Comparison of ENCODE assay signal across 23 mouse cellular contexts in the genomic region with DNA sequence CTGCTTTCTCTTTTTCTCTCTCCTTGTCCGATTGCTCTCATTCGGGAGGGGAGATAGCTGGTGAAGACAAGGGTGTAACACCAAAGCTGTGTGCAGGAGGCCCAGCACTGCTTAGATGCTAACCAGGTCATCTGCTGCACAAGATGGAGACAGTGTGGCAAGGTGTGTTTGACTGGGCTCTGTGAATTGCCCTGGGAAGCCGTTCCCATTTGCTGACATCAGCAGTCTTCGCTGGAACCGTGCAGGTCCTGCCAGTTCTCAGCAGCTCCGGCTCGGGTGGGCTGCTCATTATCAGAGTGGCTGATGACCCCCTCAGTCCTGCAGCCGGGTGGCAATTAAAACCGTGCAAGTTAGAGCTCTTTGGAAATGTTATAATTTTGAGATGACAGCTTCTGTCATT.
"Had no signal": no experiment of that assay in that cellular context is flagged by ENCODE, and none has a peak within 500 bp of the region (broad histone marks: within the 10 kb centered on the region; RNA-seq: fewer than 3 reads in every experiment).

No protein-coding gene starts in this region.

- H3K4me1 ChIP-seq: lung, embryonic 15.5 days; megakaryocyte, embryonic 14.5 days; neural tube, embryonic 13.5 days; neural tube, embryonic 15.5 days had no signal

- H3K36me3 ChIP-seq: lung, embryonic 15.5 days; midbrain, embryonic 10.5 days; midbrain, embryonic 12.5 days; neural tube, embryonic 13.5 days; neural tube, embryonic 15.5 days had no signal

- H3K9me3 ChIP-seq: lung, embryonic 15.5 days; megakaryocyte, embryonic 14.5 days; midbrain, embryonic 10.5 days; midbrain, embryonic 12.5 days; neural tube, embryonic 13.5 days; neural tube, embryonic 15.5 days had no signal

- H3K27me3 ChIP-seq: lung, embryonic 15.5 days; megakaryocyte, embryonic 14.5 days; midbrain, embryonic 12.5 days; neural tube, embryonic 13.5 days; neural tube, embryonic 15.5 days had no signal

- H3K4me2 ChIP-seq: lung, embryonic 15.5 days; midbrain, embryonic 12.5 days; neural tube, embryonic 13.5 days; neural tube, embryonic 15.5 days had no signal

- H3K27ac ChIP-seq: lung, embryonic 15.5 days; macrophage; midbrain, embryonic 10.5 days; midbrain, embryonic 12.5 days; neural tube, embryonic 13.5 days; neural tube, embryonic 15.5 days had no signal

- H3K4me3 ChIP-seq: lung, embryonic 15.5 days; megakaryocyte, embryonic 14.5 days; midbrain, embryonic 10.5 days; midbrain, embryonic 12.5 days; myocyte; neural tube, embryonic 13.5 days; neural tube, embryonic 15.5 days had no signal

- DNase-seq: liver, postnatal 0 days; lung, adult 2 months; lung, postnatal 14 days; lung, postnatal 36 days; midbrain, embryonic 14.5 days; retina, postnatal 1 day; right cerebral cortex, adult 18-20 months; right cerebral cortex, postnatal 25 days; right cerebral cortex, postnatal 4 days; spleen, adult 18-20 months; thymus, adult 18-20 months; thymus, postnatal 14 days; thymus, postnatal 36 days had no signal

- H3K9ac ChIP-seq: liver, postnatal 0 days; lung, embryonic 15.5 days; midbrain, embryonic 12.5 days; neural tube, embryonic 13.5 days; neural tube, embryonic 15.5 days had no signal

- ATAC-seq: liver, postnatal 0 days; lung, postnatal 0 days; midbrain, embryonic 16.5 days had no signal
